Mouse (Mus musculus): ENCODE results near the gene Ibtk.

GRCm38 (mm10) chr9:85653401-85653800 is 95.7 kb downstream of the Ibtk start:
- no peak for TF ChIP-seq CTCF (IDR thresholded peaks at IDR 0.05; ENCODE audit: low read depth, low read length)
- TF ChIP-seq POLR2A (IDR thresholded peaks at IDR 0.05; ENCODE audit: extremely low read depth, insufficient read depth, low read length): no peak

Measured in liver, adult 2 months (tissue).